Mouse (Mus musculus): Measurements from ENCODE around the gene A2ml1.

Gene A2ml1

GRCm38 (mm10) chr6:128549463-128550452 is 31.6 kb downstream of the A2ml1 start:
- in situ Hi-C loops (cut with MseI, MboI) = no loop called here

DNA sequence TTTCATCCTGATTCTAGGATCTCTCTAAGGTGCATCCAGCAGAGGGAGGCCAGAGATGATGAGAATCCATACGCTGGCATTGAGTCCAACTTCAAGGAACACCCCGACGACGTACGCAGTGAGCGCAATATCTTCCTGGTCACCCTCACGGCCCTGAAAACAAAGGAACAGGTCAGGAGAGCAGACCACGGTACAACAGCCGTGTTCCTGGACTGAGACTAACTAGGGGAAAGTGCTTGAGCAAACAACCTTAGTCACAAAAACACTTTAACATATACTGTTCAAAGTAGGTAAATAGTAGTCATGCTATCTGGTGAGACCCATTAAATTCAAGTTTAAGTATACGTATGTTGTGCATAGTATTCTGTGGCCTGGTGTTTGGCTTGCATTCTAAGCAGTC is 32.9 kb downstream of the A2ml1 start:
- in situ Hi-C loops (cut with MseI, MboI) = no loop called here

- in situ Hi-C loops (cut with MseI, MboI) = no loop called here
Measured at GRCm38 (mm10) chr6:128545402-128545801, 36.0 kb downstream of the A2ml1 start.

DNA sequence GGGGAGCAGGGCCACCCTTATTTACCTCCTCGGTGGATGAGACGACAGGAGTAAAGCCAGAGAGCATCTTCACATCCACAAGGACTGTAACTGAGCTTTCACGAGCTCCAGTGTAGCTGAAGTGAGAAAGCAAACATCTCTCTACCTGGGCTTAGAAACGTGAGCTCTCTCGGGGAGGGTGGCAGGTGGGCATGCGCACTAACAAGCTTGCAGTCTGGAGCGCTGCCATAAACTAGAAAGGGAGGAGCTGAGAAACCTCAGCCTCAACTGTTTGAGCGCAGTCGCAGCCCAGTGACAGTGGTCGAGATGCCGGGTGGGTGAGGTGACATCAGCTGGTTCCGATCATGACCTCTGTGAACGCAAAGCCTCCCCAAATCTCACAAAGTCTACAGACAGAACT is 38.2 kb downstream of the A2ml1 start:
- in situ Hi-C loops (cut with MseI, MboI) = no loop called here

GRCm38 (mm10) chr6:128535250-128535649 is 46.2 kb downstream of the A2ml1 start:
- in situ Hi-C loops (cut with MseI, MboI) = no loop called here

- in situ Hi-C loops (cut with MseI, MboI) = no loop called here
Measured at GRCm38 (mm10) chr6:128533296-128533695, 48.1 kb downstream of the A2ml1 start.

DNA sequence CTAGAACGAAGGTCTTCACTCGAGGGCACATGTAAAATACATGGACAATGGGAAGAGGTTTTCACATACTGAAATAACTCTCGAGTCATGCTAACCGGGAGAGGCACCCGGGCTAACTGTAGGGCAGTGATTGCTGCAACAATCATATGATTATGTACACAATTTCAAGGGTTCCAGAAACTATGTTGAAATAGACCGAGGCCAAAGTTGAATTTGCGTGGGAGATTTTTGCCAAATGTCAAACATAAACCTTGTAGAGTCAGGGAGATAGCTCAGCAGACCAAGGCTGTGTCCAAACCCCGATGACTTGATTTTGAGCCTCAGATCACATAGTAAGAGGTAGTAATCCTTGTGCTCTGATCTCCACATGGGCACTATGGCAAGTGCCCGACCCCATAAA is 48.7 kb downstream of the A2ml1 start:
- in situ Hi-C loops (cut with MseI, MboI) = no loop called here

DNA sequence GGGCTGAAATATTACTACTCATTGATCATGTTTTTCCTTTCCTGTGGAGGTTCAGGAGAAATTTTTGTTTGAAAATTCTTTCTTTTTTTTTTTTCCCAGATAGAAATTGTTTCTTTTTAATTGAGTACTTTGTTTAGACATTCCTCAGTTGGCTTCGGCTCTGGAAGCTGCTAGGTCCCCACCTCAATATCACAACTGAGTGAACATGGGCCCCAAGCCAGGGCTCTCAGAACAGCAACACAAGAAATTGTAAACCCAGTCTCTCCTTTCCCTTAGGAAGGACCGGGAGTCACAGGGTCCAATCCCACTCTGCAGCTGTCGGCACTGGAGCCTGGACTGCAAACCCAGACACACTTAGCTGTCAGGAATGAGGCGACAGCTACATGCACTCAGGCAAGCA is 52.9 kb downstream of the A2ml1 start:
- in situ Hi-C loops (cut with MseI, MboI) = no loop called here

- in situ Hi-C loops (cut with MseI, MboI) = no loop called here
Measured at GRCm38 (mm10) chr6:128527110-128527509, 54.3 kb downstream of the A2ml1 start.

GRCm38 (mm10) chr6:128526601-128527000 is 54.8 kb downstream of the A2ml1 start, which contains the start of gene Pzp:
Gene Pzp, minus strand, starts transcription at chr6:128526720.
- in situ Hi-C loops (cut with MseI, MboI) = no loop called here

DNA sequence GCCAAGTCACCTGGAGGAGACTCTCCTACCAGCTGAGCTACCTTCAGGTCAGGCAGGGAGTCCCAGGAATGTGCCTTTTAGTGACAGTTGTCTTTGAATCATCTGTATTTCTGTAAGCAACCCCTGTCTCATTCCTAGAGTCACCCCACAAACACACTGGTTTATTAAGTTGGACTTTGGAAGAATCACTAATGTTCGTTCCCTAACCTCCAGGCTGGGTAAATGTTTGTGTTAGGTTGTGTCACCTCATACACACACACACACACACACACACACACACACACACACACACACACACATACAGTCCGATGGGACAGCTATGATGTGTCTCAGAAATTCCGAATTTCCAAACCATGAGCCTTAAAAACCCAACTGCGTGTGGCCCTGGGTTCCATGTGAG is 55.6 kb downstream of the A2ml1 start:
- in situ Hi-C loops (cut with MseI, MboI) = no loop called here

DNA sequence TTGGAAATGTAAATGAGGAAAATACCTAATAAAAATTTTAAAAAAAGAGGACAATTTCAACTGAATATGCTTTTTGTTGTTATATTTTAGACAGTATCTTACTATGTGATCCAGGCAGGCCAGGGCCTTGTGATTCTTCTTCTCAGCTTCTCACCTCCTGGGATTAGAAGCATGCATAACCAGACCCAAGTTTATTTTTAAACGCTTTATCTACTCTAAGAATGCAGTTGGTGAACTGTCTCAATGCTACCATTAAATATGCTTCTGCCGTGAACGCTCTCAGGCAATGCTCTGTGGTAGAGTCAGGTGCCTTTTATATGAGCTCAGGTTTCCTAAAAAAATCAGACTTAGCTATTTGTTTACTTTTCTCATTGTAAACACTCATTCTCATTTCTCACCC is 58.0 kb downstream of the A2ml1 start:
- in situ Hi-C loops (cut with MseI, MboI) = no loop called here

GRCm38 (mm10) chr6:128519159-128519558 is 62.2 kb downstream of the A2ml1 start:
- in situ Hi-C loops (cut with MseI, MboI) = no loop called here

GRCm38 (mm10) chr6:128505676-128506236 is 75.7 kb downstream of the A2ml1 start:
- in situ Hi-C loops (cut with MseI, MboI) = no loop called here

DNA sequence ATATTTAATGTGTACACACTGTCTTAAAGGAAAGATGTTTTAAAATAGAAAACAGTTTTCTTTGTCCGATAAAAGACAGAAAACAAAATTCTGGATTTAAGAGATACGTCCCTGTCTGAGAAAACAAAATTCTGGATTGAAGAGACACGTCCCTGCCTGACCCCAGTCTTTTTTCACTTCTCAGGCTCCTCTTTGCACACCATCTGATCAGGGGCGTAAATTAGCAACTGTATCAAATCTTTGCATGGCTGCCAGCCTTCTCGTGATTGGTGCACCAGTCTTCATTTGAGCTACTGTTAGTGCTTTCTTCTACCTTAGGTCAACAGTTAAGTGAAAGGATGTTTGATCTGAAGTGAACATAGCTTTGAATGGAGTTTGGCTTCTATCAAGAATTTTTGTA is 76.7 kb downstream of the A2ml1 start:
- in situ Hi-C loops (cut with MseI, MboI) = no loop called here

GRCm38 (mm10) chr6:128495346-128495745 is 86.1 kb downstream of the A2ml1 start:
- in situ Hi-C loops (cut with MseI, MboI) = no loop called here

GRCm38 (mm10) chr6:128494646-128495331 is 86.6 kb downstream of the A2ml1 start:
- in situ Hi-C loops (cut with MseI, MboI) = no loop called here

DNA sequence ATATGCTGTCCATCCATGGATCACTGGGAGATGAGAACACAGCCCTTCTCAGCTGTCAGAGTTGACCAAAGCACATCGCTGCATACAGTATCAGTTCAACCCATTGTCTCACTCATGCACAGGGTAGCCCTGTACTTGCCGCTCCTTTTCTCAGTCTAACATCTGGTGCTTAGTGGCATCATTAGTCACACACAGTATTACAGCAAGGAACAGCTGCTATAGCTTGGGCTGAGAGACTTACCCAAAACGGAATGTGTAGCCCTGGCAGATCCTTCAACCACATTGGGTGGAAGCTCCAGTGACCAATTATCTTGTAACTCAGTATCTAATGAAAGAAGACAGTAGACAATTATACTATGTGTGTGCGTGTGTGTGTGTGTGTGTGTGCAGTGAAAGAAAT is 89.5 kb downstream of the A2ml1 start:
- in situ Hi-C loops (cut with MseI, MboI) = no loop called here

DNA sequence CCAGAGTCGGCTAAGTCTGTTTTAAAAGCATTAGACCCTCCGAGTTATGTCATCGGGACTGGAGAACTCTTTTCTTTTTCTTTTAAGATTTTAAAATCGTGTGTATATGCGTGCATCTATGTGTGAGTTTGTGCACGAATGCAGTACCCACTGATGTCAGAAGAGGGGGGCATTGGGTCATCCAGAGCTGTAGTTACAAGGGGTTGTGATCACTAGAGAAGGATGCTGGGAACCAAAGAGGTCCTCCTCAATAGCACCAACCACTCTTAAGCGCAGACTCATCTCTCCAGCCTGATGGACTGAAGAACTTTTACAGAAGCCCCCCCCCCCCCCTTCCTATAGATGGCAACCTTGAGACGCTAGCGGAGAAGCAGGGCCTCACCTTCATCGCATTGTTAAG is 91.3 kb downstream of the A2ml1 start:
- in situ Hi-C loops (cut with MseI, MboI) = no loop called here
